Mouse (Mus musculus) heart, embryonic 12.5 days (tissue): ENCODE data around the gene Asb14. TPM values are rescaled to one million over a fixed set of nuclear protein-coding genes. Genes with fewer than 3 reads are reported as not detected.
"Not testable (repeated sequence)": the region's sequence is repeated elsewhere in the genome, so short reads cannot be mapped to it uniquely, and the experiment has no call there.

Experiments used
- ATAC-seq: fragments of 200-750 bp; cut with Nextera tagmentation; 2 replicates; pipeline ENCODE4 v1.8.0; 2017; ENCODE audit warnings: moderate TSS enrichment, moderate library complexity; ENCODE audit not compliant: insufficient number of reproducible peaks, low FRiP score
- H3K27ac ChIP-seq: fragments of 300-500 bp; sonication (generic); 2 replicates; pipeline ENCODE4 v1.5.1; 2016; ENCODE audit warnings: mild to moderate bottlenecking, moderate library complexity; ENCODE audit not compliant: poor library complexity, severe bottlenecking
- H3K27me3 ChIP-seq: fragments of 300-500 bp; sonication (generic); replicated peaks from 2 replicates; pipeline ENCODE4 v1.6.1; 2016; ENCODE audit warnings: mild to moderate bottlenecking, moderate library complexity
- H3K36me3 ChIP-seq: fragments of 300-500 bp; sonication (generic); 2 replicates; pipeline ENCODE4 v1.6.1; 2016; ENCODE audit warnings: mild to moderate bottlenecking, moderate library complexity
- H3K4me1 ChIP-seq: fragments of 300-500 bp; sonication (generic); replicated peaks from 2 replicates; pipeline ENCODE4 v1.6.1; 2016; ENCODE audit warnings: mild to moderate bottlenecking
- H3K4me2 ChIP-seq: fragments of 300-500 bp; sonication (generic); 2 replicates; pipeline ENCODE4 v1.6.1; 2016; ENCODE audit warnings: mild to moderate bottlenecking, moderate library complexity
- H3K4me3 ChIP-seq: fragments of 300-500 bp; sonication (generic); 2 replicates; pipeline ENCODE4 v1.5.1; 2016; ENCODE audit warnings: mild to moderate bottlenecking
- H3K9ac ChIP-seq: fragments of 300-500 bp; sonication (generic); 2 replicates; pipeline ENCODE4 v1.6.1; 2016; ENCODE audit warnings: mild to moderate bottlenecking, moderate library complexity
- H3K9me3 ChIP-seq: fragments of 300-500 bp; sonication (generic); replicated peaks from 2 replicates; pipeline ENCODE4 v1.6.1; 2016; ENCODE audit warnings: mild to moderate bottlenecking, moderate library complexity
- whole genome bisulfite sequencing: fragments of 180-500 bp; shearing (Covaris S2); methylation state at CpG from one replicate; pipeline ENCODE4 v1.1.7; 2016; 5-methylcytosine and 5-hydroxymethylcytosine counted together
- polyA plus RNA-seq: library from polyadenylated mRNA; unstranded; fragments of >200 nt; fragmentation: Nextera tagmentation; extraction: Ambion mirVana; gene quantifications from 2 replicates; pipeline ENCODE4 v1.2.1, GENCODE M21; 2016

Asb14 gene
- polyA plus RNA-seq, 1 experiment from 2014 or later, result 0.33 TPM

DNA sequence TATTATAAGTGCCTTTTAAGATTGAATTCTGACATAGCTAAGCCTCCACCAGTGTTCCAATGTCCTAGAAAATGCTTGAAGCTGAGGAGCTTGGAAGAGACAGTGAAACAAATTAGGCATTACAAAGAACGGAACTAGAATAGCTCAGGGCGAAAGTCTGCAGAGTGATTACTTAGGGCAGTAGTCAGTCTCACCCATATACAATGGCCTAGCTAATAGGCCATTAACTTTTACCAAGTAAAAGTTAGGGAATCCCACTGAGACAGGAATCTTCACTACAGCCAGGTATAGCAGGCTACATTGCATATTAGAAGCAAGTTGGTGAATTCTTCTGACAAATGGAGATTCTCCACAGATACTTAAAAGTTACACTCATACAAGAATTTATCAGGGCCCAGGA lies 61.8 kb downstream of the Asb14 start:
- ATAC-seq, H3K9me3 ChIP-seq, H3K27ac ChIP-seq, H3K4me1 ChIP-seq, H3K4me2 ChIP-seq, H3K9ac ChIP-seq, H3K27me3 ChIP-seq, H3K4me3 ChIP-seq: not testable (repeated sequence)
- H3K36me3 ChIP-seq, result peaks cover 19% of the 10 kb centered on the region
- 93% methylated on average over 2 of the region's 2 CpGs for WGBS

GRCm38 (mm10) chr14:26960518-26960917 lies 66.2 kb downstream of the Asb14 start:
- no peak overlapping the region for H3K4me2 ChIP-seq
- no peaks in the 10 kb centered on the region for H3K4me1 ChIP-seq
- no peak overlapping the region for H3K9ac ChIP-seq
- no peaks in the 10 kb centered on the region for H3K27me3 ChIP-seq
- no peak overlapping the region for H3K4me3 ChIP-seq
- WGBS, result 76% methylated on average over 1 of the region's 1 CpGs
- no peak overlapping the region for H3K27ac ChIP-seq
- no peak for ATAC-seq
- H3K36me3 ChIP-seq, result peaks cover 20% of the 10 kb centered on the region
- no peaks in the 10 kb centered on the region for H3K9me3 ChIP-seq

Other genes starting within 250 kb of the Asb14 start
- gene Pde12, start 224.7 kb upstream of the Asb14 start, polyA plus RNA-seq, result 9.4 and 10.4 TPM in 2 replicates
- gene Dnah12, start 201.3 kb upstream of the Asb14 start, polyA plus RNA-seq, result 0.05 TPM in 1 of 2 replicates, not detected in the other
- 30.7 and 34.7 TPM in 2 replicates for gene Appl1, start 76.7 kb downstream of the Asb14 start, polyA plus RNA-seq
- gene Hesx1, start 99.9 kb downstream of the Asb14 start, polyA plus RNA-seq, result 0.26 and 0.52 TPM in 2 replicates
- 1.5 and 1.7 TPM in 2 replicates for gene Il17rd, start 144.4 kb downstream of the Asb14 start, polyA plus RNA-seq
- gene Arhgef3, start 220.3 kb downstream of the Asb14 start, polyA plus RNA-seq, result 17.6 and 18.9 TPM in 2 replicates